Mouse (Mus musculus): ENCODE data around the gene Clec2i.
"Not testable (repeated sequence)": the region's sequence is repeated elsewhere in the genome, so short reads cannot be mapped to it uniquely, and the experiment has no call there.

Clec2i gene

DNA sequence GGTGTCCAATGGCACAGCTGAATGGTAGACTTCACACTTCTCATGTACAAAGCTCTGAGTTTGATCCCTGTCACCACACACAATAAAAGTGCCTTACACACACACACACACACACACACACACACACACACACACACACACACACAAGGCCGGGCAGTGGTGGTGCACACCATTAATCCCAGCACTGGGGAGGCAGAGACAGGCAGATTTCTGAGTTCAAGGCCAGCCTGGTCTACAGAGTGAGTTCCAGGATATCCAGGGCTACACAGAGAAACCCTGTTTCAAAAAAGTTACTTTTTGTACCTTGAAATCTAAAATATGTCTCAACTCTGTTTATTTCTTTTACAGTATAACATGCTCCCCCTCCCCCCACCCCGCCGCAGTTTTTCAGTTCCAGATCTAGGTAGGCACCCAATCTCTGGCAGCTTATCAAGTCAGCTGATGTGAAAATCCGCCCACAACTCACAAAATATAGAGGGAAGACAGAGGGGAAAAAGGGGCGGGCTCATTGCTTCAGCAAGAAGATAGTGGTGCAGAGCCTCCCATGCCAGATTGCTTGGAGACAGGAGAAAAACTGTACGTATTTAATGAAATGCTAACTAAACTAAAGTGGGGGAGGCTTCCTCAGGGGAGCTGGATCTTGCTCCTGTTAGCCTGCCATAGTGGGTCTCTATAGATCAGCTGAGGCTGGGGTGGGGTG, at the start of gene Clec2i:
Gene Clec2i, plus strand, starts transcription at position 498 of the 700 bp plus-strand sequence.
- not testable (repeated sequence) for DNase-seq (ENCODE audit: low read depth, low spot score)

DNA sequence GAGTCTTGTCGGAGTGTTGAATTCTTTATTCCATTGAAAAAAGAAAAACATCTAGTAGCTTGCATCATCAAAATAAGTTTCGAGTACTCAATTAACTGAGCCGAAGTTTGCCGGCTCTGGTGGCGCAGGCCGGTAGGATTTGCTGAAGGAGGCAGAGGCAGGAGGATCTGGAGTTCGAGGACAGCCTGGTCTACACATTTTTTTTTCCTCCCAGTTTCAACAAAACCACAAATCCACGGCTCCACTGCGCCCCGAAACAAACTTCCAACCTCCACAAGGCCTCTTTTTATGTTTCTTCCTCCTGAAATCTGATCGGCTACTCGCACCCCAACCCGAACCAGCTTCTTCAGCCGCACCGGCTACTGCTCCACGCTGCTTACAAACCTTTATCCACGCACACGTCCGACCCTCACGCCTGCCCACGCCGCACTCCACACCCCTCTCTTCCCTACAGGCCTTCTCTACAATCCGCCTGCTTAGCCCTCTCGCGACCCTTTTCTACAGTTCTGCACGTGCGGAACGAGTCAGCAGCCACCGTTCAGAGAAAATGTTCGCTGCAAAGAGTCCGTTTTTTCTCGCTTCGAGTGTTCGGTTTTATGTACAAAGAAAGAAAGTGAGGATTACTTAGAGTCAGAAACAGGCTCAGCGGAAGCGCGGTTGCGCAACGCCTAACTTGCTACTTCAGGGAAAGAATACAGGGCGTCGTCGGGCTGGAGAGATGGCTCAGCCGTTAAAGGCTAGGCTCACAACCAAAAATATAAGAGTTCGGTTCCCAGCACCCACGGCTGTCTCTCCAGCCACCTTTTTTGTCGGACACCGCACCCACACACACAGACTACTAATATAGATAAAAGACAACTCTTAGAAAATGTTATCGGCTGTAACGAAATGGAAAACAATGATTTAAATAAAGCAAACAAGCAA, 48.8 kb upstream of the Clec2i start:
- peak; percentile 85 for DNase-seq (ENCODE audit: low read depth, low spot score)

DNA sequence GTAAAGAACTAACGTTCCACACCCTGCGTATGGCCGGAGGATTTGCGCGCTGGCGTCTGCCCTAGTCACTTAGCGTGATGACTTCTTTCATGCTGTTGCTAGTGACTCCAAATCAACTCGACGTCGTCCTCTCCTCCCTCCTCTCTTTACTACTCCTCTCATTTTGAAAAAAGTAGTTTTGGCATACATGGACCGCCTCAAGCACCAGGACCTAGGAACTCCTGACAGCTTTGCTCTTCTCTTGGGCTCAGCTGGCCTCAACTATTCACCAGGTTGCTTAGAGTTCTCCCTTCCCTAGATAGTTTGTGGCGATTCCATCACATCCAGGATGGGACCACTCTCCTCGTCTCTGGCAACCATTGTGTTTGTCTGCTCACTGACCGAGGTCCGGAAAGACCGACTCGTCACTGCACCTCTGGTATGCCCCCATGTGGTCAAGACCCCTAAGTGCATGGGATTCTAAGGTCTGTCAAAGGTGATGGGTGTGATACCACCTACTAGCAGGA, 48.1 kb upstream of the Clec2i start:
- DNase-seq (ENCODE audit: low read depth, low spot score) = no peak

GRCm38 (mm10) chr6:128839921-128840320, 47.5 kb upstream of the Clec2i start:
- DNase-seq (ENCODE audit: low read depth, low spot score) = no peak

GRCm38 (mm10) chr6:128840669-128841068, 46.7 kb upstream of the Clec2i start:
- DNase-seq (ENCODE audit: low read depth, low spot score) = not testable (repeated sequence)

- no peak for DNase-seq (ENCODE audit: low read depth, low spot score)
These were observed 45.9 kb upstream of the Clec2i start for GRCm38 (mm10) chr6:128841327-128842089.

- no peak for DNase-seq (ENCODE audit: low read depth, low spot score)
These were observed 44.9 kb upstream of the Clec2i start for GRCm38 (mm10) chr6:128842356-128842944.

GRCm38 (mm10) chr6:128842945-128843478, 44.4 kb upstream of the Clec2i start:
- DNase-seq (ENCODE audit: low read depth, low spot score) = peak; percentile 97

GRCm38 (mm10) chr6:128843479-128843992, 43.9 kb upstream of the Clec2i start:
- DNase-seq (ENCODE audit: low read depth, low spot score) = no peak

GRCm38 (mm10) chr6:128844131-128844530, 43.3 kb upstream of the Clec2i start:
- DNase-seq (ENCODE audit: low read depth, low spot score) = no peak

GRCm38 (mm10) chr6:128844586-128845080, 42.8 kb upstream of the Clec2i start:
- DNase-seq (ENCODE audit: low read depth, low spot score) = no peak

- no peak for DNase-seq (ENCODE audit: low read depth, low spot score)
These were observed 41.9 kb upstream of the Clec2i start for GRCm38 (mm10) chr6:128845319-128845979.

DNA sequence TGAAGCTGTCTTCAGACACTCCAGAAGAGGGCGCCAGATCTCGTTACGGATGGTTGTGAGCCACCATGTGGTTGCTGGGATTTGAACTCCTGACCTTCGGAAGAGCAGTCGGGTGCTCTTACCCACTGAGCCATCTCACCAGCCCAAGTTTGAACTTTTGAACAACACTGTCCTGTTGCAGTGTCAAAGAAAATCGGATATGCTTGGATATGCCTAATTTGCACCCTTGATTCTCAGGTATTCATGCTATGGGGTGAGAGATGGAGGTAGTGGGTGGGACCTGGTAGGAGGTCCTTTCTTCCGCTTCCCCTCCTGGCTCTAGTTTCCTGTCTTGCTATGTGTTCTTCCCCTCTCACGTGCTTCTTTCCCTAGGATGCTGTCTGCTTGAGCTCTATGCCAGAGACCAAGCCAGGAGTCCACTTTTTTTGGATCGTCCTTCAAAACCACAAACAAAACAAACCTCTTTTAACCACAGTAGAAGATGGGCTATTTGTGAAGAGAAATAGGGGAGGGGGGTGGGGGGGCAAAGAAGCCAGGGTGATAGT, 41.3 kb upstream of the Clec2i start:
- no peak for DNase-seq (ENCODE audit: low read depth, low spot score)

DNA sequence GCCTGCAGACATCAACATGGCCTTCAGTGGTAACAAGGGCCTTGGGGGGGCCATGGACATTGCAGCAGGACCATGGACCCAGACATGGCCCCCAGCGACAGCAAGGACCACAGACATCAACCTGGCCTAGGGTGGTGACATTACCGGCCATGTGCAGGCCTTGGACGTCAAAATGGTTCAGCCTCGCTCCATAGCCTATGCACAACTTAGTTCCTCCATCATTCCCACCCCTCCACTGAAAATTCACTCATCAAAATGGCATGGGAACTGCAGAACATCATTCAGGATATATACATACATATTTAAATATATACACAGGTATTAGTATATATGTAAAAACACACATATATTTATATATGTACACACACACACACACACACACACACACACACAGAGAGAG, 40.0 kb upstream of the Clec2i start:
- DNase-seq (ENCODE audit: low read depth, low spot score) = no peak

DNA sequence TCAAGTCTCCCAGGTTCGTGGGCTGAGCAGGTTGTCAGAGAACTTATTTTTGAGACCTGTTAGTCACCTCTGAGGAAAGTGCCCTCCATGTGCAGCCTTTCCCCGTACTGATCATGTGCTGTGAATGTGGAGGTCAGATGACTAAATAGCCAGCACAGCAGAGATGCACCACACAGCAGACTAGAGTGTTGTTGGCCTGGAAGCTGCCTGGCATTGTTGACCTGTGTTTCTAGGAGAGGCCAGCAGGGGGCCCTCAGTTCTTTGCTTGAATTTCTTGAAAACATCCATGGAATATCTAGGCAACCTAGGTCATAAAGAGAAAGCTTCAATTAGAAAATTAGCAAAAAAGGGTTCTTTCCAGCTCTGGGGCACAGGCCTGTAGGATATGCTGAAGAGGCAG, 37.5 kb upstream of the Clec2i start:
- no peak for DNase-seq (ENCODE audit: low read depth, low spot score)

- no peak for DNase-seq (ENCODE audit: low read depth, low spot score)
These were observed 36.7 kb upstream of the Clec2i start for GRCm38 (mm10) chr6:128850671-128851070.

DNA sequence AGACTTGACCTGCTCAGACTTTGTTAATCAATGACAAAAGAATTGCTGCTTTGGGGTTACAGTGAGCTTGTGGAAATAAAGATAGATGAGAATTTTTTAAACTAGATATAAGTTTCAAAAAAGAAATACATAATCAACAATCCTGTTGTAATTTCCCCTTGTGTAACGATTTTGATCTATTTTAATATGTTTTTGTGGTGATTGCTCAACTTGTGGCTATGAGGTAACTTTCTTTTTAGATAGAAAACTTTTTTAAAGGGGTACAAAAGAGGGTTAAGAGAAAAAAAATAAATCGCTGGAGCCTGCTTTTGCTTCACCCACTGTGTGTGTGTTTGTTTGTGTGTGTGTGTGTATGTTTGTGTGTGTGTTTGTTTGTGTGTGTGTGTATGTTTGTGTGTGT, 36.2 kb upstream of the Clec2i start:
- DNase-seq (ENCODE audit: low read depth, low spot score) = no peak

GRCm38 (mm10) chr6:128852766-128853165, 34.6 kb upstream of the Clec2i start:
- DNase-seq (ENCODE audit: low read depth, low spot score) = no peak

DNA sequence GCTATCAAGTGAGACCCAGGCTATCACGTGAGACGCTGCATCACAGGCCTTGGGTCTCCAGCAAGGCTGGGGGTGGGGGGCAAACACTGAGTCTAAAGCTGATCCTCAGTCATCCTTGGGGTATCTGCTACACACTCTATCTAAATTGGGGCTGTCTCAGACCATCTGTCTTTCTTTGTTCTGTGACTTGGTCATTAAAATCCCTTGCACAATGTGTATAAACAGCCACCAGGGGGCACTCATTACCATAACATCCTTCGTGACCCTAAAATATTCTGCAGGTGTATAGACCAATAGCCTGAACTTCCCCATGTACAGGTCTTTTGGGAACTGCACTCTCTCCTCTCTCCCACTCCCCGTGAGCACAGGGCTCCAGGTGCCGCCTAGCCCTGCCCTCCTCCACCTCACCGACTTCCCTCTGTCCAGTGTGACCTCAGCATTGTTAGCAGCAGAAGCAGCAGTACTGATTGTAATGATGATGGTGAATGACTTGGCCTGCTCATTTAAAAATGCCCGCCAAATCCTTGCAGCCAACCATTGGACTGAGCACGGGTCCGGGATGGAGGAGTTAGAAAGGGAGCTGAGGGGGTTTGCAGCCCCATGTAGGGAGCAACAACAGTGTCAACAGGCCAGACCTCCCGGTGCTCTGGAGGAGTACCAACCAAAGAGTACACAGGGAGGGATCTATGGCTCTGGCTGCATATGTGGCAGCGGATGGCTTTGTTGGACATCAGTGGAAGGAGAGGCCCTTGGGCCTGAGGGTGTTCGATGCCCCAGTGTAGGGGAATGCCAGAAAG, 33.2 kb upstream of the Clec2i start:
- no peak for DNase-seq (ENCODE audit: low read depth, low spot score)

All from telencephalon, adult 2 months (tissue).